Mouse (Mus musculus) 3134 (cell line): ENCODE results near the gene Ppp5c.
"Not testable (repeated sequence)": the region's sequence is repeated elsewhere in the genome, so short reads cannot be mapped to it uniquely, and the experiment has no call there.

Source experiments
- DNase-seq: peaks from one replicate; pipeline ENCODE4 v3.0.0-alpha.2; 2011; ENCODE audit warnings: low spot score; ENCODE audit not compliant: insufficient read length; ENCODE audit errors: extremely low read depth

Ppp5c gene

DNA sequence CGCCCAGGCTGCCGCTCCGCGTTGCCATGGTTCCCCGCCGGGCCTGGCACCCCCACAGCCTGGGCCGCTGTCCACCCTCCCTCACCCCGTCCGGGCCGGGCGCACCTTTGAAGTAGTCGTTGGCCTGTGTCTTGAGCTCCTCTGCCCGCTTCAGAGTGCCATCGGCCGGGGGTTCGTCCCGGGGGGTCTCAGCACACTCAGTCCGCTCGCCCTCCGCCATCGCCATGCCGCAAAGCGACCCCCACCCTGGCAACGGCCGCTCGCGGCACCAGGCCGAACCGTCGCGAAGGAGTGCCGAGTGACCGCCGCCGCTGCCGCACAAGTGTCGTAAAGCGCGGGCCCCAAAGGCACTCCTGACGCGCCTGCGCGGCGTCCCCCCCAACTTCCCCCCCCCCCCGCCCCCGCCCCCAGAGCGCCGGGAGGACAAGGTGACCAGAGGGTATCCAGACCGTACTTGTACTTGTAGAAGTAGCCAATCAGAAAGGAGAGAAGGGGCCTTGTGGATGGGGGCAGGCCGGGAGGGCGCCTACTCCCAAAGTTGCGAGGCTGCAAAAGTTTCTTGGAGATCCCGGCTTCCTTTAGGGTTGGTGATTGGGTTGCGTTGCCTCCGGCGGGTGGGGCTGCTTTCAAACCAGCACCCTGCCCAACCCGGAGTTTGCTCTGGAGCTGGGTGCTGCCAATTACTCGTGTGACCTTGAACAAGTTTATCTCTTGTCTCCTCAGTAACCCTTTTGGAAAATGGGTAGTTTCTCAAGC is at the start of gene Ppp5c:
Gene Ppp5c, minus strand, starts transcription at position 337 of the 756 bp plus-strand sequence.
- DNase-seq = peak; percentile 92

DNA sequence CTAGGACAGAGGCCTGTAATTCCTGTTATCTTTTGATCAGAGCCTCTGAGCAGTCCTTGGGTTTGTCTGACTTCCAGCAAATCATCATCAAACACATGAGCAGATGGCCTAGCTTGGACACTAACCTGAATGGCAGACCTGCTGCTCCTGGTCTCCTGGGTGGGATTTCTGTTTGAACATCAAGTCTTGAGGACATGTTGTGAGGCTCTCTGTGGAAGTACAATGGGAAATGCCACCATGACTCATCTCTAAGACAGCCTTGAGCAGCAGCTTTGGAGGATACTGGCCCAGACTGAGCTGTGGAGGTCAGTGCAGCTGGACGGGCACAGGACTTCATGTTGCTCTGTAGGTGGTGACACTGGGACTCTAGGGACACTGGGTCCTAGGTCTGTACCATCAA is 48.8 kb upstream of the Ppp5c start:
- no peak for DNase-seq

DNA sequence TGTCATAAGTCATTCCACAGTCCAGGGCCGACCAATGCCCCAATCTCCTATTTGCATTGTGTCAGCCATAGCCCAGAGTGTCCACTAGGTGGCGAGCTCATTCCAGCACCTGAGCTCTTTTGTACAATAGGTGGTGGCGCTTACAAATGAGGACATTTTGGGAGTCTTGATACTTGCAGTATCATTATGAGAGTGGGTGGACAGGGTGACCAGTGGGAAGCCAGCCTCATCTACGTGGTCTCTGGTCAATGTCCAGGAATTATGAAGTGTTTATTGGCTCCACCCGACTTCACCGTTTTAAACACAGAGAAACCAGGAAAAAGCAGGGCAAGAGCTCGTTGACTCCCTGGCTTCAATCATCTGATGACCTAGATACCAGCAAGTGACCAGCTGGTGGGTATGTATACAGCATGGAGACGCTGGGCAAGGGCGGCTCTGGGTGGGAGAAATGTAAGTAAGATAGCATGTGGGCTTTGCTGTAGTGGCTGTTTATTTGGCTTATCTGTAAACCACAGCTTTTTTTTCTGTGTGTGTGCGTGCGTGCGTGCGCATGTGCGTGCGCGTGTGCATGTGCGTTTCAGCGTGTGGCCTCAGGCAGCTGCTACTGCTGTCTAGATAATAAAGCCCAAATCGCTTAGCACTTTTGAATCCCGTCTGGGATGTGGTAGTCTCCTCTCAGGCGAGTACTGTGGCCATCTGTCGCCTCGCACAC is 46.3 kb upstream of the Ppp5c start, which contains the start of gene Psg16:
Gene Psg16, plus strand, starts transcription at position 137 of the 712 bp plus-strand sequence.
- DNase-seq = no peak

DNA sequence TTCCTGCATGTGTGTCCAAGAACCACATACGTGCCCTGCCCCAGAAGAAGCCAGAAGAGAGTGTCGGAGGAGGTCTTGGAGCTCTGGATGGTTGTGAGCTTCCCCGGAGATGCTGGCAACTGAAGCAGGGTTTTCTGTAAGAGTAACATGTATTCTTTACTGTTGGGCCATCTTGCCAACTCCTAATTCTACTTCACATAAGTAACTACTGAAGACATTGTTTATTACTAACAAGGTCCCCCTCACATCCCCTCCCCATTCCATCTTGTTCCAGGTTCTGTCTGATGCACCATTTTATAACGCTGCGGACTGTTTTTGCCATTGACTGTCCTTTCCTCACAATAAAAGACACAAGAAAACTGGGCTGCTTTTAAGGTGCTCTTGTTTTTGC is 45.8 kb upstream of the Ppp5c start:
- DNase-seq = no peak

DNA sequence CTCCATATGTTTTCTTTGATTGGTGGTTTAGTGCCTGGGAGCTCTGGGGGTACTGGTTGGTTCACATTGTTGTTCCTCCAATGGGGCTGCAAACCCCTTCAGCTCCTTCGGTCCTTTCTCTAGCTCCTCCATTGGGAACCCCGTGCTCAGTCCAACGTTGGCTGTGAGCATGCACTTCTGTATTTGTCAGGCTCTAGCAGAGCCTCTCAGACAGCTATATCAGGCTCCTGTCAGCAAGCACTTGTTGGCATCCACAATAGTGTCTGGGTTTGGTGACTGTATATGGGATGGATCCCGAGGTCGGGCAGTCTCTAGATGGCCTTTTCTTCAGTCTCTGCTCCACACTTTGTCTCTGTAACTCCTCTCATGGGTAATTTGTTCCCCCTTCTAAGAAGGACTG is 39.9 kb upstream of the Ppp5c start:
- DNase-seq = not testable (repeated sequence)

DNA sequence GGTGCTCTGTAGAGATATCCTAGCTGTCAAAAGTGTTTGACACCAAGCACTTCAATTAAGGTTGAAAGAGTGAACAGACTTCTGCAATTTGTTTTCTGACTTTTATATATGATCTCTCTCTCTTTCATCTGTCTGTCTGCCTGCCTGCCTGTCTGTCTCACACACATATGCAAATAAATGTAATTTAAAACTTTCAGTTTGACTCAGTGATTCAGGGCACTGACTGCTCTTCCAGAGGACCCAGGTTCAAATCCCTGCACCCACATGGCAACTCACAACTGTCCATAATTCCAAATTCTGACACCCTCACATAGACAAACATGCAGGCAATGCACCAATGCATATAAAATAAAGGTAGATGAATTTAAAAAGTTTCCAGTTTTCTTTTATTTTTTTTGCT is 39.3 kb upstream of the Ppp5c start:
- DNase-seq = no peak

DNA sequence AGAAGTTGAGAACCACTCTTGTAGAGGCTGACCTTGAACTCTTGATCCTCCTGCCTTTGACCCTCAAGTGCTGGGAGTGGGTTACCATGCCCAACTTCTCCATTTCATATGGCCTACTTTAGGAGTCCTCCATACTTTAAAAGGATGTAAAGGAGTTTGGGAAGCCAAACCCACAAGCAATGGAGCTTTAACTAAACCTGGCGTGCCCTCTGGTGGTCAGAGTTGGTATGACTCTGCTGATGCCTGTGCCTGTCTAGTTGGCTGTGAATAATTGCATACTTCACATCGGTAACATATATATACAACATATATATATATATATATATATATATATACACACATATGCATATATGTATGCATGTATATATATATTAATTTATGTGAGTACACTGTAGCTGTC is 38.7 kb upstream of the Ppp5c start:
- no peak for DNase-seq

DNA sequence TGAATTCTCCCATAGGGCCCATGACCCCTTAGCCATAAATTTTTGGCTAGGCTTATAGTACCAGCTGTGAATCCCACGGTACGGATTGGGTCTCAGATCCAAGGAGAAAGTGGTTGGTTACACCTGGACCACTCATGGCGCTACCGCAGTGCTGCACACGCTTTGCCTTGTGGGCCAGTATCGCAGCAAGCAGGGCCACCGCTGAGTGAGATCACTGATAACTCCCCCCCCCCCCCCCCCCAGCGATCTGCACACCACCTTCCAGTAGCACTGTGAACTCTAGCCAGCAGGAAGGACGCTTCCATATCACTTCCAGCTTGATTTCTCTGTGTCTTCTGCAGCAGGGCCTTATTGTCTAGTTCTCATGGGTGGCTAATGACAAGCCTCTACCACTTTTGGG is 37.9 kb upstream of the Ppp5c start:
- no peak for DNase-seq

DNA sequence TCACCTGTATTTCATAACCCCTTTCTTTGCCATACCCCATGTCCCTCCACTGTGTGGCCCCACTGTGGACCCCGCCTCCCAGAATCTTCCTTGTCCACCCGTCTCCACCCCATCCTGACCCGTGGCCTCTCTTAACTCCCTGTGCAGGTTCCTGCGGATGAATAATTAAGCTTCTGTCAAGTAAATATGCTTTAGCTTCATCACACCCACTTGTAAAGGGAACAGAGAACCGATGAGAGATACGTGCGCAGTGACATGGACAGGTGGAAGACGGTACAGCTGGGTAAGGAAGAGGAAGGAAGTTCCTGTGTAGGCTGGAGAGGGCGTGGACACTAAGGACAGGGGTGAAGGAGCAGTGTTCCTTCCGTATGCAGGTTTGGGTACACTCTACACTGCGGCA is 35.1 kb upstream of the Ppp5c start:
- no peak for DNase-seq

DNA sequence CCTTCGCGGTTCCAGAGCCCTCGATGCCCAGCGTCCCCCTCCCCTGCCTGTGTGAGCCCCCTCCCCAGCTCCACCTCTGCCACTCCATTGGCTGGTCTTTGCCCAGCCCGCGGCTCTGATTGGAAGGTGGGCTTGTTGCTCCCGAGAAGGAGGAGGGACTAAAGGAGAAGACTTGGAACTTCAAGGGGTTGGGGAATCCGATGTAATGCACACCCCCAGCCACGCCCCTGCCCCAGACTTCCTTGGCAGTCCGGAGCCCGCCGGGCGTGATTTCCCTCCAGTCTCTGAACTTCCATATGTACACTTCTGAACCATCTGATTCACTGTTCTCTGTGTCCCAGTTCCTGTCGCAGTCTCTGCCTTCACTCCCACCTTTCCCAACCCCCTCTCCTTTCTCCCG is 34.7 kb upstream of the Ppp5c start, which contains the start of gene Hif3a:
Gene Hif3a, minus strand, starts transcription at position 39 of the 400 bp plus-strand sequence.
- DNase-seq = no peak

DNA sequence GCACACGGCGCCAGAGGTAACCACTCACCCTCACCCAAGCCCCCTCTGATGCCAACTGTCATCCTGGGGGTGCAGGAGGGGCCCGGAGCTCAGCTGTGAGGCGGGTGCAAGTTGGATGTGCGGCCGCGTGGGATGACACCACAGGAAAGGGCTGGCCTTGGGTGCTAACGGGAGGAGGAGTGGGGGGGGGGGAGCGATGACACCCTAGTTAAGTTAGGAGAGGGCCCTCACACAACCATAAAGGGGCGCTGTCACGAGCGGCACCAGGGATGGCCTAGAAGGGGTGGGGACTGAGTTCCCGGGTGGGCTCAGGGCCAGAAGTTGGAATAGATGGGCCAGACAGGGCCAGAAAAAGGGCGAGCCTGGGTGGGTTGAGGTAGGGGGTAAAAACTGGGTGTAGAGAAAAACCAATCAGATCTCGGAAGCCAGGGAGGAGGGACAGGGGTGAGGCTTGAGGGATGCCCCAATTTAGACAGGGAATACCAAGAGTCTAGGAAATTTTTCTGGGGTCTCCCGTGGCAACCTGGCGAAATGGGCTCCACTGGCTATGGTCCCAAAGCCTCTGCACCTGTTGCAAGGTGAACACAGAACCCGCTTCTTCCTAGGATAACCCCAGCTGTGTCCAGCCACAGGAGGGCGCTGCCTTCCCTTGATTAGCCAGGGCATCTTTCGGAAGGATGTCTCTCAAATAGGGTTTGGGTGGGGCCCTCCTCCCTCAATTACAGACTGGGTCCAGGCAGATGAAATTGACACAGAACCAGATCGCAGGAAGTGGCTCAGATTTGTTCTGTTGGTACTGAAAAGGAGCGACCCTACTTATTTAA is 33.3 kb upstream of the Ppp5c start:
- DNase-seq = no peak

DNA sequence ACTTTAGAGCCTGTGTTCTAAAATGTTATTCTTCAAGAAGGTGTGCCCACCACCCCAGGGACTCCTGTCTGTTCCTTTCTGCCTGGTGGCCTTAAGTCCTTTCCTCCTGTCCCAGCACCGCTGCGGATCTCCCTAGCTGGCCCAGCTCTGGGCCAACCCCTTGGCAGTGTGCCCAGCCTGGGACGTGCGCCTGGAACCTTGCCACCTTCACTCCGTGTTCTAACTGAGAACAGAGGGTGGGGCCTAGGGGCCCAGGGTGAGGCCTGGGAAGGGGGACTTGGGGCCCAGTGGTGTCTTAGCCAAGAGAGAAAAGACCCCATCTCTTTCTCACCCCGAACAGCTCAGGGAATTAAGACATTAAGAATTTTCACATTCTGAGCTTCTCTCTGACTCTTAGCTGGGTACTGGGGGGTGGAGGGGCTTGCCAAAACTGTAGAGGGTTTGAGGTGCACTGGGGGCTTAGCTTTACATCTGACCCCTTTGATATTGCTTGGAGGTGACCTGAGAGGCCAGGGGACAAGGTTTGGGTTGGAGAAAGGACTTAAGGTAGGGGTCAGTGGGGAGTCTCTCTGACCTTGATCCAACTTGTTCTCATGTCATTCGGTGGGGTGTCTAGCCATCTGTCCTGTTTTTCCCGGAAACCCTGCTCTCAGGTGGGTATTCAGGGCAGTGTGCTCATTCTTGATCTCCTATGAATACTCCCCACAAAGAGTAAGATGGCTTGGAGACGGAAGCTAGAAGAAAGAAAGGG is 32.5 kb upstream of the Ppp5c start:
- peak; percentile 52 for DNase-seq

DNA sequence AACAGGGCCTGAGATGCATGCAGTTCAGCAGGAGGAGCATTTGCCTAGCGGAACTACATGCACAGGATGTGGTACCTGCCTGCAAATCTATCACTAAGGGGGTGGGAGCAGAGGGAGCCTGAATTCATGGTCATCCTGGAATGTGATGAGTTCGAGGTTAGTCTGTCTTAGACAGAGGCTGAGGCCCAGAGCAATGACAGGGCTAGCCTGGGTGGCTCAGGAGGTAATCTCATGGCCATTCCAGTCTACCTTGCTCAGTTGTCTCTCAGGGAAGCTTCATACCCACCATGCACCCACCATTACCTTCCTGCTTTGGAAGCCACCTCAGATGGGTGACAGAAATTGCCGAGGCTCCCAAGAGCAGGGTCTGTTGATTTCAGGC is 31.7 kb upstream of the Ppp5c start:
- DNase-seq = no peak

DNA sequence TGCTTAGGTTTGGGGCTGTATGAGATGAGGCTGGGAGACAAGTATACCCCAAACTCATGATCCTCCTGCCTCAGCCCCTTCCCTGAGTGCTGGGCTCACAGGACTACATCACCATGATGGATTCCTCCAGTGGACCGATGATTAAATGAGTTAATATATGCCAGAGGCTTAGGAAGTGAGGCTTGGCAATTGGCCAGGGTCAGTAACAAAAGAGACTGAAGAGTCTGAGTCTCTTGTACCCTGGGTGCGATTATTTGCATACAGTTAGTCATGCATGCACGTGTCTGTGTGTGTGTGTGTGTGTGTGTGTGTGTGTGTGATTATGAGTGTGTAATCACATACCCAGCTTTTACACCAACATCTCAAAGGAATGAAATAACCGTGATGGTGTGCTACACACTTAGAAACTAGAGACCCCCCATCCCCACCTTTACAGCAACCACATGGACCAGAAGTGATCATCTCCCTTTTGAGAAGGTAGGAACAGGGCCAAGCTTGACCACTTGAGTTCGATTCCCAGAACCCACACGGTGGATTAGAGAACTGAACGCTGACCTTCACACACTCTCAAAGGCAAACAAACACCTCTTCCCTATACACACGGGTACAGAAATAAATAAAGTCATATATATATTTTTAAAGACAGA is 31.2 kb upstream of the Ppp5c start:
- no peak for DNase-seq

DNA sequence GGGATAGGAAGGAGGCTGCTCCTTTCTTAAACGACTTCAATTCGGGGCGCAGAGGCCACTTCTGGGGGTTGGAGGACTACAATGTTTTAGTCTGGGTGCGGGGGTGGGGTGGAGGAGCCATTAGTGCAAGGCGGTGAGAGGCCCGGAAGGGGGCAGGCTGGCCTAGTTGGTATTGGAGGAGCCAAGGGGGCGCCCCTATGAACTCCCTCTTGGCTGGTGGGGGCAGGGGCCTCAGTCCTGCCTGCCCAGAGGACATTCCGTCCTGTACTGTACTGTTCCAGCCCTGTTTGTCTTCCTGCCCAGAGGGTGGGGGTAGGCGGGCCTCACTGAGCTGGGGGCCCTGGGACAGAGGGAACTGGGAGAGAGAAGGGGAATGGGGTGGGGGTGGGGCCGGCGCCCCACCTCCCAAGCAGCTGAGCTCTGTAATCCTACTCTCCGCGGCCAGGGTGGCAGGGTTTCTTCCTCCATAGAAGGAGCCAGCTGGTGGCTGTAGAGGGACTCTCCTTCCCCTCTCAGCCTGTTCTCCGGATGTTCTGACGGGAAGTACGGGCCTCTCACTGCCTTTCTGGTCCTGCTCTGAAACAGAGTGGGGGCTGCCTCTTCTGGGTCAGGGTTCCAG is 30.5 kb upstream of the Ppp5c start:
- DNase-seq = no peak

DNA sequence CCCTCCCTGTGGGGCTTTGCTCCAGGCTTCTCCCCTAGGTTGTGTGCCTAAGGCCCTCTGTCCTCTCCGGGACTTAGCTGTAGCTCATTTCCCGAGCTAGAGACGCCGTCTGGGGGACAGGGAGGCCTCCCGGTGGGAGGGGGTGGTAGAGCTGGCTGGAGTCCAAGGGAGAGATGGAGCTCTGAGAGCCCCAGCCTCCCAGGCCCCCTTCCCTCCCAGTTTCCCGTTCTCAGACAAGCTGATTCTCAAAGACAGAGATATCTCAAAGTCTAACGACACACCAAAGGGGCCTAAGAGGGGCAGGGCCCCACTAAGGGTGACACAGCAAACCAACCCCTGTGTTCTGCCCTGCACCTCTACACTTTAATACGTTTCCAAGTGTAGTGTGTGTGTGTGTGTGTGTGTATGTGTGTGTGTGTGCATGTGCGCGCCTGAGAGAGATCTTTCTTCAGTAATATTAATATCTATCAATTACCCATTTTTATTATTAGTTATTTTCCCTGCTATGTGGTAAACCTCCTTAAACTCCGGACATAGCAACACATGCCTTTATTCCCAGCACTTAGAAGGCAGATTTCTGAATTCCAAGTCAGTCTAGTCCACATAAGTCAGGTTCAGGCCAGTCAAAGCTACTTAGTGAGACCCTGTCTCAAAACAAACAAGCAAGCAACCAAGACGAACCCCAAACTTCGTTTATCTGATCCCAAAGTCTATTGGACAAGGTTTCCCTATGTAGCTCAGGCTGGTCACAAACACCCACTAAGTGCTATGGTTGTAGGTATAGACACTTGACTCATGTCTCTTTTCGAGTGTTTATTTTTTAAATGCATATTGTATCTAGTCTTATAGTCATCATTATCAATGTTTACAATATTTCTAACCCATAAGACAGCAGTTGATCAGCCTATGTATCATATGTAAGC is 29.1 kb upstream of the Ppp5c start:
- DNase-seq = no peak

DNA sequence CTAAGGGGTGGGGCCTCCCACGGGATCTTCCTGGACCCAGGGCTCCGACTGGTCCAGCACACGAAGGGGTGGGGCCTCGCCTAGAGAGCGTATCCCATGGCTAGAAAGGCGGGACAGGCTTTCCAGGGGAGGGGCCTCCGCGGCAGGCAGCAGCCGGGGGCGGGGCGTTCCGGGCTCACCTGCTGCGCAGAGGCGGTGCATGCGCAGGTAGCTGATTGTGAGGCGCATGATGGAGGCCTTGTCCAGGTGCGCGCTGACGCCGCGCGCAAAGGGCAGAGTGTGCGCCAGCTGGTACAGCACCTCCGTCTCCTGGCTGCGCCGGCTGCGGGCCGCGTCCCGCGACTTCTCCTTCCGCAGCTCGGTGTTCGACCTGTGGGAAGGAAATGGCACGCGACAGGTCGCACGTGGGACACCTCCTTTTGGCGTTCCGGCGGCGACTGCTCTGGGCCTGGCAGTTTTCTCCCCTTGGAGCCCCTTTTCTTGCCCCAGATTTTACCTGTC is 28.4 kb upstream of the Ppp5c start:
- no peak for DNase-seq

DNA sequence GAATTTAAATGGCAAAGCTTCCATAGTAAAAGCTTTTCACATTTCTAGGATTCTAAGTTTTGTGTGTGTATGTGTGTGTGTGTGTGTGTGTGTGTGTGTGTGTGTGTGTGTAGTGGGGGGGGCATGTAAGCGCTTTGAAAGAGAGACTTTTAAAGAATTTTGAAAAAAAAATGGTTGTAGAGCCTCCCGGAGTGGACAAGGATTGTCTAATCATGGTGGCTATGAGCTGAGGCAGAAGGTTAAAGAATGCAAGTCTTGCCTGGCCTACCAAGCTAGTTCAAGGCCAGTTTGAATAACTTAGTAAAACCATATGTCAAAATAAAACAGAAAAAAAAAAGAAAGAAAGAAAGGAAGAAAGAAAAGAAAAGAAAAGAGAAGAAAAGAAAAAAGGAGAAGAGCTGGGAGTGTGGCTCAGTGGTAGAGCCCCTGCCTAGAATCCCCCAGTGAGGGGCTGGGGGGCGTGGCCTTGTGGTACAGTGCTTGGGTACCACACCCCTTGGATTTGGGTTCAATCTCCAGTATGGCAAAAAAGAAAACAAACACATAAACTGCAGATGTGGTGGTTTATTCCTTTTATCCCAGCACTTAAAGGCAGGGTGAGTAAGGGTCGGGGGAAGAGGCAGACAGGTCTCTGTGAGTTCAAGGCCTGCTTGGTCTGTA is 27.7 kb upstream of the Ppp5c start:
- no peak for DNase-seq
